Mouse (Mus musculus) small intestine, adult 2 months (tissue): Measurements from ENCODE around the gene Fmo5. TPM values are rescaled to one million over a fixed set of nuclear protein-coding genes. Genes with fewer than 3 reads are reported as not detected.

Source experiments
- H3K27ac ChIP-seq: fragments of 200-500 bp; 2 replicates; pipeline ENCODE4 v1.5.1; 2012; ENCODE audit warnings: low read depth, low read length, control low read depth, inconsistent platforms; ENCODE audit not compliant: insufficient read depth
- H3K27me3 ChIP-seq: fragments of 200-500 bp; 2 replicates; pipeline ENCODE4 v1.6.1; 2012; ENCODE audit warnings: mild to moderate bottlenecking, moderate library complexity, low read length, inconsistent platforms; ENCODE audit not compliant: control insufficient read depth, insufficient read depth
- H3K36me3 ChIP-seq: fragments of 200-500 bp; 2 replicates; pipeline ENCODE4 v1.6.1; 2012; ENCODE audit warnings: mild to moderate bottlenecking, low read length, control low read depth, inconsistent platforms; ENCODE audit not compliant: control insufficient read depth, insufficient read depth
- H3K4me1 ChIP-seq: fragments of 200-500 bp; 2 replicates; pipeline ENCODE4 v1.6.1; 2012; ENCODE audit warnings: low read length, inconsistent platforms, mixed read lengths; ENCODE audit not compliant: control insufficient read depth, insufficient read depth, insufficient read length
- H3K4me3 ChIP-seq: fragments of 200-500 bp; 2 replicates; pipeline ENCODE4 v1.5.1; 2012; ENCODE audit warnings: low read depth, mild to moderate bottlenecking, control low read depth, inconsistent platforms, low read length, moderate library complexity
- CTCF ChIP-seq: fragments of 200-500 bp; IDR thresholded peaks from 2 replicates; pipeline ENCODE4 v1.5.1; 2012; ENCODE audit warnings: low read depth, mild to moderate bottlenecking, control low read depth, inconsistent platforms, low read length, moderate library complexity, mixed read lengths; ENCODE audit not compliant: insufficient replicate concordance, insufficient read length; ENCODE audit errors: extremely low read depth
- POLR2A ChIP-seq: fragments of 200-500 bp; IDR thresholded peaks from 2 replicates; pipeline ENCODE4 v1.6.1; 2012; ENCODE audit warnings: low read depth, mild to moderate bottlenecking, control low read depth, inconsistent platforms, low read length, moderate library complexity
- WGBS: fragments of 180-500 bp; shearing (Covaris S2); methylation state at CpG from one replicate; pipeline ENCODE4 v1.1.7; 2018; 5-methylcytosine and 5-hydroxymethylcytosine counted together
- polyA plus RNA-seq: library from polyadenylated mRNA; depleted of rRNA; stranded (reverse); fragments of >200 nt; gene quantifications from 2 replicates; pipeline ENCODE4 v1.2.3, GENCODE M21; 2012

Fmo5 gene
- polyA plus RNA-seq, 1 experiment: 84.1 TPM

DNA sequence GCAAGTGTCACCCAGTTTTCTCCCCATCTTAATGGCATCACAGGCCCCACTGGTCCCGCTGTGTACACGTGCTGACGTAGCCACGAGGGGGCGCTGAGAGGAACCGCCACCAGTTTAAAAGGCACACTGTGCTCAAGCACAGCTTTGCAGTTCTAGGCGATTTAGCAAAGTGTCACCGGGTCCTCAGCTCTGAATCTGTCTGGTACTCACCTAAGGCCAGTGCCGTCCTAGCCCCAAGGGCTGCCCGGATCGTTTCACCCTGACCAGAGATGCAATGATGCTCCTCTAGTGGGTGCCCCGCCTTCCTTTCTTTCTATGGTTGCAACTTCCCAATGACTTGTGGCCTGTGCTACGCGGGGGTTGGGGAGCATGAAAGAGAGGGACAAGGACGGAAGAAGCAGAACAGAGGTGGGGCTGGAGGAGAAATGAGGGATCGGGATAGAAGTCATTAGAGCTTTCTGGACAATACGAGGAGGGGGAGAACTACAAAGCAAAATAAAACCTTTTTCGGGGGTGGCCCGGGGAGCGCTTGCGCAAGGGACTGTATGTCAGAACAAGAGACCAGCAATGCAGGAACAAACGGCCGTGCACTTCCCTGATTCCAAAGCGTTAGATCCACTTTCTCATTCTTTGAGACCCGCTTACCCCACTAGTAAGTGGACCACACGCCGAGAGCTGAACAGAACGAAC lies 52.2 kb downstream of the Fmo5 start:
- TF ChIP-seq POLR2A (no peak), CTCF (peak; percentile 85; the same call in 1 of the 2 replicates)
- H3K4me1 ChIP-seq: peaks cover 5% of the 10 kb centered on the region; the same call in 1 of the 2 replicates
- WGBS: 5% methylated on average over 28 of the region's 28 CpGs
- H3K4me3 ChIP-seq: peak overlapping the region; percentile 68
- no peaks in the 10 kb centered on the region for H3K27me3 ChIP-seq
- no peaks in the 10 kb centered on the region for H3K36me3 ChIP-seq
- 0 out of 2 replicates have a peak overlapping the region, but pooled peaks have one; percentile 10 for H3K27ac ChIP-seq

DNA sequence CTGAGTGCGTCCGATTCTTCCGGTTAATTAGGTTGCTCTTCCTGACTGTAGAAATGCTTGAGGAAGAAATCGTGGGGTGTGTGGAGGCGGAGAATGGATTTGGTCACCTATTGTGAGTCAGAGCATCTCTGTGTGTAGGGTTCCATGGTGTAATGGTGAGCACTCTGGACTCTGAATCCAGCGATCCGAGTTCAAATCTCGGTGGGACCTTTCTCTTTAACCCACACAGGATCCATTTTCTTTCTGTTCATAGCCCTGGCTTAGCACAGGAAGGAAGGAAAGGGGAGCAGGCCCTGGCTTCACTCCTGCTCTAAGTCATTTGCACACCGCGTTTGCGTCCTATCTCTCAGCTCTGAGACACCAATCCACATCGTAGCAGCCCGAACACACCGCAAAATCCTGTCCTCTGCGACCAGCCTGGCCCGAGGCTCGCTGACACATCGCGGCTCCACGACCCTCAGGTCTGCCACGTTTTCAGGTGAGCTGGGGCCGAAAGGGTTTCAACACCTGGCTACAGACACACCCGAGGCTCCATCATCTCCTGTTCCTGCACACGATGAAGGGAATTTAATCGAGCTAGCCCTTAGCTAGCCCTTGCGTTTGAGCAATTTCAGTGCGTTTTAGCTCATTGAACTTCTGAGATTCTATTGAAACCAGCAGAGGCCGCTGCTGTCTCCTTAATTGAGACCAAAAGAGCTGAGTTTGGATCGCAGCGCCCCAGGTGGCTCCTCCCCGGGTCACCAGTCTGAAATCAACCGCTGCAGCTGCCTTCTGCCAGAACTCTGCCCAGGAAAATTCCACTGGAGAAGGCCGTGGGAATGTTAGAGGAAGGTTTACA lies 52.9 kb downstream of the Fmo5 start:
- peaks cover 5% of the 10 kb centered on the region; the same call in 1 of the 2 replicates for H3K4me1 ChIP-seq
- no peaks in the 10 kb centered on the region for H3K36me3 ChIP-seq
- H3K4me3 ChIP-seq: peak overlapping the region; percentile 68
- H3K27ac ChIP-seq: 0 out of 2 replicates have a peak overlapping the region, but pooled peaks have one; percentile 19
- WGBS: 3% methylated on average over 33 of the region's 33 CpGs
- H3K27me3 ChIP-seq: no peaks in the 10 kb centered on the region
- TF ChIP-seq POLR2A: no peak
- peak; percentile 78; the same call in 1 of the 2 replicates for TF ChIP-seq CTCF

DNA sequence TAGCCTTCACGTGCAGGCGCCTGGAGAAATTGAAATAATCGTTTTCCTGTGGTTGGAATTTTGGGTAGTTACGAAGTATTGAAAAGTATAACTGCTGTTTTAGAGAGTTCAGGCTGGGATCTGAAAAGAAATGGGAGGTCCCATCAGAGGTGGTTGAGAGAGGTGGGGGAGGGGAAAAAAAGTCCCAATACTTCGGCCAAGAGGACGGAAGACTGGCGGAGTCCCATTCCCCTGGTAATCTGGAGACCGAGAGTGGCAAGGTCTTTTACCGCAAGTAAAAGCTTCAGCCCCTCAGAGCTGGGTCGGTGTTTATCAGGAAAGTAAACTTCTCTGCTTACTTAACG lies 53.5 kb downstream of the Fmo5 start:
- TF ChIP-seq CTCF: no peak
- WGBS: 15% methylated on average over 11 of the region's 11 CpGs
- H3K4me3 ChIP-seq: peak overlapping the region; percentile 68
- no peak overlapping the region for H3K27ac ChIP-seq
- peaks cover 5% of the 10 kb centered on the region; the same call in 1 of the 2 replicates for H3K4me1 ChIP-seq
- H3K27me3 ChIP-seq: no peaks in the 10 kb centered on the region
- H3K36me3 ChIP-seq: no peaks in the 10 kb centered on the region

DNA sequence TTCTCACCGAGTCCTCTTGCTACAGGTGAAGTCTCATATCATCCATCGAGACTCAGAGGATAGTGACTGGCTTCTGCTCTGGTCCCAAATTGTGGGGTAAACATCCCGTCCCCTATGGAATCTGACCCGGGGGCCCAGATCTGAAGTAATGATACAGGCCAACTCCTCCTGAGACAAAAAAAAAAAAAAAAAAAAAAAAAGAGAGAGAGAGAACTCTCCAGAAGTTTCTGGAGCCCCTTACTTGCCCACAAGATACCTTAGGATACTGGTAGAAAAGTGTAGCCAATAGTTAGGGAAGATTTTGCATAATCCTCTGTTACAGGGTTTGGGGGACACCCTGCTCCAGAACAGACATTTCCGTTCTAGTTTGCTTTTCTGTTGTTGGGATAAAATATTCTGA lies 54.0 kb downstream of the Fmo5 start:
- TF ChIP-seq POLR2A (no peak), CTCF (no peak)
- Histone ChIP-seq H3K4me3 (no peak overlapping the region), H3K36me3 (no peaks in the 10 kb centered on the region), H3K27ac (no peak overlapping the region), H3K4me1 (peaks cover 5% of the 10 kb centered on the region; the same call in 1 of the 2 replicates), H3K27me3 (no peaks in the 10 kb centered on the region)
- WGBS: 52% methylated on average over 5 of the region's 5 CpGs

DNA sequence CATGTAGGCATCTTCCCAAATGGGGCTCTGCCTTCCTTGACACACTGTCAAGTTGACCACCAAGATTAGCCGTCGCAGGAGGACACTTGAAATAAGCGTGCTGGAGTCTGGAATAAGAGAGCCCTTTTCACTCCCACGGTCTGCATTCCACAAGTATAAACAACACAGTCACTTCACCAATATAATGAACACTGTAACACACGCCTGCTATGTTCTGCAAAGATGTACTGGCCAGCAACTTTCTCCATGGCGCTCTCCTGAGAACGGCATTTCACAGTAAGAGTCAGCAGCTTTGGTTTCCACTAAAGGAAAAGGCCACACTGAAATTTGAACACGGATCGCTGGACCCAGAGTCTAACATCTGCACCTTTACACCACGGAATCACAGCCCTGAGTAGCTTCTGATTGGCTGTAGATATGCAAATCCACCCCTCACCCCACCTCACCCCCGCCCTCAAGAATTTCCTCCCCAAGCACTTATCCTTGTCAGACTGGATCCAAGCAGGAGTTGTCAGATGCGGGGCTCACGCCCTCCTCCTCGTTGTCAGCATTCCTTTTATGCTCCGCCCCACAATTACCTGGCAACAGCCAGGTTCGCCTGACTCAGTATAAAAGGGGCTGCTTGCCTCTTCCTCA lies 55.1 kb downstream of the Fmo5 start:
- Histone ChIP-seq H3K36me3 (no peaks in the 10 kb centered on the region), H3K4me1 (peaks cover 5% of the 10 kb centered on the region; the same call in 1 of the 2 replicates), H3K4me3 (no peak overlapping the region), H3K27ac (no peak overlapping the region), H3K27me3 (no peaks in the 10 kb centered on the region)
- TF ChIP-seq CTCF (no peak), POLR2A (no peak)
- 22% methylated on average over 16 of the region's 16 CpGs for WGBS

DNA sequence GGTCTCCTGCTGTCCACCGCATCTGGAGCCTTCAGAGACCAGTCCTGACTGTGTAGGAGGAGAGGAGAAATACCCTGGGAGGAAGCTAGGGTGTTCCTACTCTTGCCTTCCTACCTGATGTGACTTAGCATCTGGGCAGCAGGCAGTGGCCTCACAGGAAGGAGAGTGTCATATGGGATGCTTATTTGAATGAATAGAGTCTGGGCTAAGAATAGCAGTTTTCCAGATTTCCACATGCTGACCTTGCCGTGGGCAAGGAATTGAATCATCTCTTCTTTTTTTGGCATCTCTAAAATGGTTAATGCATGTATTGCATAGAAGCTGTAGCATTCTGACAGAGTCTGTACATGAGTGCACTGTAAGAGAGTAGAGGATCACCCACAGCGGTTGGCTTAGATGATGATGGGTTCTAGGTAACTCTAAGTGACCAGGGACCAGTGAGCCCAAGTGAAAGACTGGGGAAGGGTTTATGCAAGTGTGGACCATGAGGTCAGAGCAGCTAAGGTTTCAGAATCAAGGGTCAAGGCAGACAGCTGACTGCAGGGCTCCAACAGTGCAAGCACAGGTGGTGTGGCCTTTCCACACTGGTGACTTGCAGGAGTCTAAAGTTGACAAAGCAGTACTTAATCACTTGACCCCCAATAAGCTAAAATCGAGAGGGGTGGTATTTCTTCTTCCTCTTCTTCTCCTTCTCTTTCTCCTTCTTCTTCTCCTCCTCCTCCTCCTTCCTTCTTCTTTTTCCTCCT lies 57.9 kb downstream of the Fmo5 start:
- H3K4me1 ChIP-seq: peaks cover 4% of the 10 kb centered on the region; the same call in 1 of the 2 replicates
- H3K4me3 ChIP-seq: no peak overlapping the region
- 78% methylated on average over 4 of the region's 4 CpGs for WGBS
- no peaks in the 10 kb centered on the region for H3K27me3 ChIP-seq
- no peaks in the 10 kb centered on the region for H3K36me3 ChIP-seq
- no peak overlapping the region for H3K27ac ChIP-seq
- no peak for TF ChIP-seq POLR2A
- no peak for TF ChIP-seq CTCF

DNA sequence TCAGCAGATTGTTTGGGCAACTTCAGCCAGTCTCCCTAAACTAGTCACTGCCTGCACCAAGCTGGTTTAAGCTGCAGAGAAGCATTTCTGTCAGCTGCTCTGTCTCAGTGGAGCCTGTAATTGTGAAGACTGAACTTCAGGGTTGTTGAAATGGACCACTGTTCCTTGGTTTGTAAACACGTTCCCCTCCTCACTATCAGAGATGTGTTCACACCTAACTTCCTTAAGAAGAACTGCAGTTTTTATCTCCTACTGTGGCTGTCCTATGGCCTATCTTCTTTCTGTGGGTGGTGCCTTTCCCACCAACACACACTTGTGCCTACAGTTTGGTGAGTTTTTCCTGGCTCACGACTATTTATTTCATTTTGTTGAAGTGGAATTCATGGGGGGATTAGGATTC lies 60.7 kb downstream of the Fmo5 start:
- Histone ChIP-seq H3K27me3 (no peaks in the 10 kb centered on the region), H3K4me1 (no peaks in the 10 kb centered on the region), H3K27ac (no peak overlapping the region), H3K4me3 (no peak overlapping the region), H3K36me3 (no peaks in the 10 kb centered on the region)
- 55% methylated on average over 2 of the region's 2 CpGs for WGBS
- TF ChIP-seq CTCF: no peak
